Mouse (Mus musculus) limb, embryonic 13.5 days (tissue): Measurements from ENCODE around the gene Gmeb1. TPM values are rescaled to one million over a fixed set of nuclear protein-coding genes. Genes with fewer than 3 reads are reported as not detected.
"Not testable (repeated sequence)": the region's sequence is repeated elsewhere in the genome, so short reads cannot be mapped to it uniquely, and the experiment has no call there.

Source experiments
- ATAC-seq: fragments of 200-750 bp; cut with Nextera tagmentation; 2 replicates; pipeline ENCODE4 v1.8.0; 2017; ENCODE audit warnings: low read depth, moderate number of reproducible peaks, moderate TSS enrichment; ENCODE audit not compliant: low FRiP score
- H3K27ac ChIP-seq: fragments of 300-500 bp; sonication (generic); 2 replicates; pipeline ENCODE4 v1.5.1; 2015; ENCODE audit warnings: inconsistent platforms, mild to moderate bottlenecking, moderate library complexity
- H3K27me3 ChIP-seq: fragments of 300-500 bp; sonication (generic); 2 replicates; pipeline ENCODE4 v1.6.1; 2015; ENCODE audit warnings: mild to moderate bottlenecking, inconsistent platforms
- H3K36me3 ChIP-seq: fragments of 300-500 bp; sonication (generic); 2 replicates; pipeline ENCODE4 v1.6.1; 2015; ENCODE audit warnings: inconsistent platforms, mild to moderate bottlenecking, moderate library complexity
- H3K4me1 ChIP-seq: fragments of 300-500 bp; sonication (generic); 2 replicates; pipeline ENCODE4 v1.6.1; 2015; ENCODE audit warnings: inconsistent platforms
- H3K4me2 ChIP-seq: fragments of 300-500 bp; sonication (generic); replicated peaks from 2 replicates; pipeline ENCODE4 v1.6.1; 2015; ENCODE audit warnings: inconsistent platforms, mild to moderate bottlenecking, moderate library complexity
- H3K4me3 ChIP-seq: fragments of 300-500 bp; sonication (generic); 2 replicates; pipeline ENCODE4 v1.5.1; 2015; ENCODE audit warnings: moderate library complexity, mild to moderate bottlenecking, inconsistent platforms
- H3K9ac ChIP-seq: fragments of 300-500 bp; sonication (generic); 2 replicates; pipeline ENCODE4 v1.6.1; 2015; ENCODE audit warnings: mild to moderate bottlenecking, inconsistent platforms
- H3K9me3 ChIP-seq: fragments of 300-500 bp; sonication (generic); 2 replicates; pipeline ENCODE4 v1.6.1; 2016; ENCODE audit warnings: inconsistent platforms
- WGBS: fragments of 180-500 bp; shearing (Covaris S2); methylation state at CpG from one replicate; pipeline ENCODE4 v1.1.7; 2015; 5-methylcytosine and 5-hydroxymethylcytosine counted together
- polyA plus RNA-seq: library from polyadenylated mRNA; unstranded; fragments of >200 nt; fragmentation: Nextera tagmentation; extraction: Ambion mirVana; gene quantifications from 2 replicates; pipeline ENCODE4 v1.2.1, GENCODE M21; 2015

Gene Gmeb1
- polyA plus RNA-seq, 1 experiment from 2014 or later: 42.1 TPM

- Histone ChIP-seq H3K4me3 (no peak overlapping the region), H3K36me3 (no peaks in the 10 kb centered on the region), H3K27me3 (no peaks in the 10 kb centered on the region), H3K9me3 (no peaks in the 10 kb centered on the region), H3K4me2 (no peak overlapping the region), H3K9ac (no peak overlapping the region), H3K4me1 (peaks cover 8% of the 10 kb centered on the region; the same call in 1 of the 2 replicates), H3K27ac (no peak overlapping the region)
- WGBS: 79% methylated on average over 1 of the region's 1 CpGs
- no peak for ATAC-seq
These were observed 38.4 kb upstream of the Gmeb1 start for GRCm38 (mm10) chr4:132299849-132300248.

GRCm38 (mm10) chr4:132295696-132296390, 34.4 kb upstream of the Gmeb1 start:
- H3K4me2 ChIP-seq: no peak overlapping the region
- no peaks in the 10 kb centered on the region for H3K4me1 ChIP-seq
- ATAC-seq: no peak
- no peaks in the 10 kb centered on the region for H3K27me3 ChIP-seq
- 41% methylated on average over 8 of the region's 8 CpGs for WGBS
- no peak overlapping the region for H3K4me3 ChIP-seq
- no peak overlapping the region for H3K9ac ChIP-seq
- peaks cover 5% of the 10 kb centered on the region; the same call in 1 of the 2 replicates for H3K9me3 ChIP-seq
- peaks cover 29% of the 10 kb centered on the region for H3K36me3 ChIP-seq
- H3K27ac ChIP-seq: no peak overlapping the region

GRCm38 (mm10) chr4:132293682-132294240, 32.4 kb upstream of the Gmeb1 start:
- H3K9me3 ChIP-seq: peaks cover 7% of the 10 kb centered on the region; the same call in 1 of the 2 replicates
- H3K4me2 ChIP-seq: no peak overlapping the region
- H3K9ac ChIP-seq: no peak overlapping the region
- H3K36me3 ChIP-seq: peaks cover 39% of the 10 kb centered on the region
- H3K4me1 ChIP-seq: no peaks in the 10 kb centered on the region
- H3K27me3 ChIP-seq: no peaks in the 10 kb centered on the region
- WGBS: 85% methylated on average over 7 of the region's 7 CpGs
- no peak overlapping the region for H3K4me3 ChIP-seq
- no peak overlapping the region for H3K27ac ChIP-seq
- ATAC-seq: no peak

- ATAC-seq: no peak
- WGBS: 49% methylated on average over 4 of the region's 4 CpGs
- Histone ChIP-seq H3K4me2 (no peak overlapping the region), H3K36me3 (peaks cover 39% of the 10 kb centered on the region), H3K27me3 (no peaks in the 10 kb centered on the region), H3K4me3 (no peak overlapping the region), H3K27ac (no peak overlapping the region), H3K9ac (no peak overlapping the region), H3K9me3 (peaks cover 7% of the 10 kb centered on the region; the same call in 1 of the 2 replicates), H3K4me1 (no peaks in the 10 kb centered on the region)
These were observed 31.6 kb upstream of the Gmeb1 start for GRCm38 (mm10) chr4:132292988-132293387.

GRCm38 (mm10) chr4:132291624-132292335, 30.4 kb upstream of the Gmeb1 start:
- no peak for ATAC-seq

GRCm38 (mm10) chr4:132291056-132291455, 29.7 kb upstream of the Gmeb1 start:
- Histone ChIP-seq H3K27ac (no peak overlapping the region), H3K4me1 (no peaks in the 10 kb centered on the region), H3K27me3 (no peaks in the 10 kb centered on the region), H3K4me3 (no peak overlapping the region), H3K4me2 (no peak overlapping the region), H3K9ac (no peak overlapping the region), H3K36me3 (peaks cover 52% of the 10 kb centered on the region), H3K9me3 (peaks cover 7% of the 10 kb centered on the region; the same call in 1 of the 2 replicates)
- ATAC-seq: no peak
- WGBS: 96% methylated on average over 4 of the region's 4 CpGs

More at GRCm38 (mm10) chr4:132291624-132292335, 30.4 kb upstream of the Gmeb1 start:
- peaks cover 7% of the 10 kb centered on the region; the same call in 1 of the 2 replicates for H3K9me3 ChIP-seq
- H3K4me1 ChIP-seq: no peaks in the 10 kb centered on the region
- no peak overlapping the region for H3K27ac ChIP-seq
- H3K4me2 ChIP-seq: no peak overlapping the region
- peaks cover 45% of the 10 kb centered on the region for H3K36me3 ChIP-seq
- WGBS: 78% methylated on average over 12 of the region's 12 CpGs
- no peaks in the 10 kb centered on the region for H3K27me3 ChIP-seq
- no peak overlapping the region for H3K4me3 ChIP-seq
- no peak overlapping the region; the same call in 1 of the 2 replicates for H3K9ac ChIP-seq

GRCm38 (mm10) chr4:132288840-132289239, 27.4 kb upstream of the Gmeb1 start:
- 0 out of 2 replicates have a peak overlapping the region, but pooled peaks have one; percentile 25 for H3K9ac ChIP-seq
- H3K36me3 ChIP-seq: peaks cover 62% of the 10 kb centered on the region
- not testable (repeated sequence) for H3K9me3 ChIP-seq, H3K4me2 ChIP-seq, ATAC-seq, H3K27ac ChIP-seq, H3K4me1 ChIP-seq, H3K27me3 ChIP-seq, H3K4me3 ChIP-seq
- 86% methylated on average over 3 of the region's 5 CpGs for WGBS

- no peaks in the 10 kb centered on the region for H3K9me3 ChIP-seq
- H3K4me1 ChIP-seq: peaks cover 11% of the 10 kb centered on the region
- H3K27me3 ChIP-seq: no peaks in the 10 kb centered on the region
- H3K27ac ChIP-seq: no peak overlapping the region
- no peak overlapping the region for H3K4me3 ChIP-seq
- WGBS: 86% methylated on average over 3 of the region's 3 CpGs
- no peak overlapping the region; the same call in 1 of the 2 replicates for H3K4me2 ChIP-seq
- no peak for ATAC-seq
- 0 out of 2 replicates have a peak overlapping the region, but pooled peaks have one; percentile 1 for H3K9ac ChIP-seq
- no peaks in the 10 kb centered on the region; the same call in 1 of the 2 replicates for H3K36me3 ChIP-seq
These were observed 14.5 kb upstream of the Gmeb1 start for GRCm38 (mm10) chr4:132275949-132276348.

GRCm38 (mm10) chr4:132274156-132274862, 12.9 kb upstream of the Gmeb1 start, which contains the start of gene Taf12:
Gene Taf12, plus strand, starts transcription at chr4:132274375.
- Histone ChIP-seq H3K4me3 (peak within 1 kb of the TSS; percentile 79), H3K27ac (peak within 1 kb of the TSS; percentile 91), H3K4me1 (peaks cover 11% of the 10 kb centered on the region), H3K36me3 (no peaks in the 10 kb centered on the region), H3K9ac (peak within 1 kb of the TSS; percentile 92), H3K4me2 (peak within 1 kb of the TSS; percentile 90), H3K9me3 (no peaks in the 10 kb centered on the region), H3K27me3 (no peaks in the 10 kb centered on the region)
- peak; percentile 91 for ATAC-seq
- WGBS: under 1% methylated on average over 48 of the region's 48 CpGs

GRCm38 (mm10) chr4:132273166-132273565, 11.8 kb upstream of the Gmeb1 start:
- H3K27ac ChIP-seq: no peak overlapping the region
- H3K36me3 ChIP-seq: no peaks in the 10 kb centered on the region
- WGBS: 72% methylated on average over 2 of the region's 2 CpGs
- no peaks in the 10 kb centered on the region for H3K9me3 ChIP-seq
- no peaks in the 10 kb centered on the region for H3K27me3 ChIP-seq
- peak overlapping the region; percentile 90 for H3K4me2 ChIP-seq
- H3K4me3 ChIP-seq: peak overlapping the region; percentile 79
- no peak for ATAC-seq
- peak overlapping the region; percentile 92; the same call in 1 of the 2 replicates for H3K9ac ChIP-seq
- peaks cover 11% of the 10 kb centered on the region for H3K4me1 ChIP-seq

- Histone ChIP-seq H3K36me3 (no peaks in the 10 kb centered on the region), H3K4me3 (peak overlapping the region; percentile 33), H3K27me3 (no peaks in the 10 kb centered on the region), H3K9ac (peak overlapping the region; percentile 62), H3K4me1 (peaks cover 7% of the 10 kb centered on the region; the same call in 1 of the 2 replicates), H3K27ac (peak overlapping the region; percentile 91), H3K4me2 (peak overlapping the region; percentile 62), H3K9me3 (no peaks in the 10 kb centered on the region)
- WGBS: under 1% methylated on average over 35 of the region's 35 CpGs
- peak; percentile 85 for ATAC-seq
These were observed 8.5 kb upstream of the Gmeb1 start for GRCm38 (mm10) chr4:132269740-132270560.
